Mouse (Mus musculus) bone marrow macrophage, adult 2 months (primary cell): Measurements from ENCODE around the gene H60b.

Experiments
- CTCF ChIP-seq: IDR thresholded peaks from 2 replicates; pipeline ENCODE4 v1.5.1; 2012; ENCODE audit warnings: low read depth, mild to moderate bottlenecking, low read length, moderate library complexity
- POLR2A ChIP-seq: IDR thresholded peaks from 2 replicates; pipeline ENCODE4 v1.6.1; 2012; ENCODE audit warnings: mild to moderate bottlenecking, low read depth, low read length, borderline replicate concordance

DNA sequence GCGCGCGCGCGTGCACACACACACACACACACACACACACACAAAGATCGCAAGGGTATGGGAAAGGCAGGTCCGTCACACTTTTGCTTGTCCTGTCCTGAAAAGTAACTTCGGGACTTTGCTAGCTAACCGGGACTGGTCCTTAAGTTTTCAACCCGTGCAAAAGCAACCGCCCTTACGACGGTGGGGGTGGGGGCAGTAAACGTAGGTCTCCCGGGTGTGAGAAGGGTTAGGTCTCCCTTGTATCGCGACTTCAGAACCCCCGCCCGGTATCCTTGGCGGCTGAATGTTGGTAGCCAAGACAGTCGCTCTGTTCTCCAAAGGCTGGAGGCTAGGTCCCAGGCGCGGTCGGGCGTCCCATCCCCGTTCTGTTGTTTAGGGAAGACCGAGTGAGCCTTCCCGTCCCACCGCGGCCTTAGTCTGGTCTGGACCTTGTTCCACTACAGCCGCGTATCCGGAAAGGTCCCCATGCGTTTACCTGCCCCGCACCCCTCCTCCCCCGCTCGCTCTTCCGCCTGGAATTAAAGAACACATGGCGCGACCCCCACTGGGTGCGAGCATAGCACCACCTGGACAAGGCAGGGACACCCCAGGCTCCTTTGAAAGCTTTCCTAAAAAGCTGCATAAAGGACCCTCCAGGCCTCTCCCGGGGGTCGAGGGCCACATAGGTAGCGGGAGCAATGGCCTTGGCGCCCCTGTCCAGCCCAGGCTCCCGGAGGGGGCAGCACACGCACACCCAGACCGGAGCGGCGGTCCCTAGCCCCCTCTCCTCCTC, 8.5 kb upstream of the H60b start:
- TF ChIP-seq POLR2A (no peak), CTCF (no peak)
